Mouse (Mus musculus) T-helper 17 cell (primary cell): Measurements from ENCODE around the gene Ccdc180.

Source experiments
- in situ Hi-C, 2 experiments: fragments of 300-600 bp; cut with MboI, MseI; formaldehyde crosslinking; loops; 1 replicate in 1 of 2; 2 replicates in 1 of 2; pipeline ENCODE4 v1.15.1; 2025; ENCODE audit warnings: high pct_unique_total_duplicates in 2 of 2

The Ccdc180 gene

GRCm38 (mm10) chr4:45909924-45910323, 19.8 kb downstream of the Ccdc180 start:
- in situ Hi-C loops, result no loop called here

GRCm38 (mm10) chr4:45911256-45911655, 21.2 kb downstream of the Ccdc180 start:
- in situ Hi-C loops, result no loop called here

DNA sequence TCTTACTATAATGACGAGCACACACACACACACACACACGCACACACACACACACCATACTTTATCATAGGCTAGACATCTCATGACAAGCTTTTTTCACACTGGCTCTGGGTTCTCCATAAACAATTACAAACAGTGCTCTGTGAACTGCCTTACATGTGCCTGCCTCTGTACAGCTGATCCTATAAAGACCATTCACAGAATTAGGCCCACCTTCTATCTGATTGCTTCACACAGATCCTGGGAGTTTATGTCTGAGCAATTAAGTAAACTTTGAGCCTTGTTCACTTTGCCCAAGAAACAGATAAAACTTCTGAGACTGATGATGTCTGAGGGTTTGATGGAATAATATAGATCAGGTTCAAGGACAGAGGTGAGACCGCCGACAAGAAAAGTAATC, 21.8 kb downstream of the Ccdc180 start:
- in situ Hi-C loops, result no loop called here

GRCm38 (mm10) chr4:45917091-45917490, 27.0 kb downstream of the Ccdc180 start:
- in situ Hi-C loops, result no loop called here

DNA sequence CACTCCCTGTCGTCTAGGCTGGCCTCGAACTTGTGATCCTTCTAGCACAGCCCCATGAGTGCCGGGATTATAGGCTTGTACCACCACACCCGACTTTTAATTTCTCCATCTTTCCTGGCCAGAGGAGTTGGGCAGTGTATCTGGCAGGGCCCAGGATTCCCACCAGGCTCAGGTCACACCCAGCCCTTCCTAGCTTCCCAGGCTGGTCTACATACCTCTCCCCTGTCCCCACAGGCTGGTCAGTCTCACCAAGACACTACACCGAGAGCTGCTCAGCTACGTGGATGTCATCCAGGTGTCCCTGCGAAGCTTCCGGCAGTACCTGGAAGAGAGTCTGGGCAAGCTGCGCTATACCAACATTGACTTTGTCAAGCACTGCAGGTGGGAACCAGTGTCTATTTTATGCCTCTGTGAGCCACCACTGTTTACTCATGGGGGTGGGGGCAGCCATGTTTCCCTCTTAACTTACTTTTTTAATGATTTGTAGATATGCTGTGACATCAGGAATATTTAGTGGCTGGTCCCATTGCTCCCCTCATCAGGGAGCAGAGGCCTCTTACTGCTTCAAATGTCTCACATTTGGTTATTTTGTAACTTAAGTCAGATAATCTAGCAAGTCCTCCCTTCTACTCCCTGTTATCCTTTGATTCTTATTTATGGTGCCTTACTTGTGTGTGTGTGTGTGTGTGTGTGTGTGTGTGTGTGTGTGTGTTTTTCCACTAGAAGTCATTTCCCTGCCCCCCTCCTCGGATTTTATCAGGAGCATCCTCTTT, 31.7 kb downstream of the Ccdc180 start:
- in situ Hi-C loops, result no loop called here

- in situ Hi-C loops, result no loop called here
Measured at GRCm38 (mm10) chr4:45924011-45924410, 33.9 kb downstream of the Ccdc180 start.

GRCm38 (mm10) chr4:45928561-45928960, 38.5 kb downstream of the Ccdc180 start:
- in situ Hi-C loops, result no loop called here

DNA sequence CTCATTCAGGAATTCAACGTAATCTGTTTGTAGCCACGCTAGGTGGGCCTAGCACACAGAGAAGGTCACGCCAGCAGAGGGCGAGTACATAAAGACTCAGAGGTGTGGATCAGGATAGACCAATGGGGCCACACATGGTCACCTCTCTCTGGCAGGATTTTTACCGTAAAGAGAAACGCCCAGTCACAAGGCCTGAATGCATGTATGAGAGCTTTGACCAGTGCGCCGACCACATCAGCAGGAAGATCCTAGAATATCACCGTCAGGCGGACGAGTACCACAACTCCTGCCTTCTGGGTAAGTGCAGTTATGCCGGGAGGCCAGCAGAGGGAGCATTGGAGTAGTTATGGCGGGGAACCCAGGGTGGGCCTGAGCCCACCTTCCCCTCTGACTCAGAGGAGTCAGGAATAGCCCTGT, 51.5 kb downstream of the Ccdc180 start:
- in situ Hi-C loops, result loop anchor here in 1 of 2 experiments (10.0 kb wide), 1 partner anchor 183 kb away; no protein-coding TSS in a partner anchor

DNA sequence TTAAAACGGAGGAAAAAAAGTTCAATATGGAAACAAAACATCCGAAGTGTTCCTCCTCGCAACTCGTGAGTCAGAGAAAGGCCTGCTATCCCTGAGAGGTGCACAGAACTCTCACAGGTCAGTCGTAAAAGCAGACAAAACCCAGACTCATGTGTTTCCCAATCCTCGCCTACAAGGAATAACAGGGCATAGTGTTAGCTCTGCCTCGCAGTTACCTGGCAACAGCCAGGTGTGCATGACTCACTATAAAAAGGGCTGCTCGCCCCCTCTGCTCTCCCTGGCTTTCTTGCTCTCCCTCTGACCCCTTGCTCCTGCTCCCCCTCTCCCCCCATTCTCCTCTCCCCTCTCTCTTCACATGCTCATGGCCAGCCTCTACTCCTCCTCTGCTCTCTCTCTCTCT, 57.6 kb downstream of the Ccdc180 start:
- in situ Hi-C loops, result loop anchor here in 1 of 2 experiments (10.0 kb wide), 1 partner anchor 177 kb away; no protein-coding TSS in a partner anchor

DNA sequence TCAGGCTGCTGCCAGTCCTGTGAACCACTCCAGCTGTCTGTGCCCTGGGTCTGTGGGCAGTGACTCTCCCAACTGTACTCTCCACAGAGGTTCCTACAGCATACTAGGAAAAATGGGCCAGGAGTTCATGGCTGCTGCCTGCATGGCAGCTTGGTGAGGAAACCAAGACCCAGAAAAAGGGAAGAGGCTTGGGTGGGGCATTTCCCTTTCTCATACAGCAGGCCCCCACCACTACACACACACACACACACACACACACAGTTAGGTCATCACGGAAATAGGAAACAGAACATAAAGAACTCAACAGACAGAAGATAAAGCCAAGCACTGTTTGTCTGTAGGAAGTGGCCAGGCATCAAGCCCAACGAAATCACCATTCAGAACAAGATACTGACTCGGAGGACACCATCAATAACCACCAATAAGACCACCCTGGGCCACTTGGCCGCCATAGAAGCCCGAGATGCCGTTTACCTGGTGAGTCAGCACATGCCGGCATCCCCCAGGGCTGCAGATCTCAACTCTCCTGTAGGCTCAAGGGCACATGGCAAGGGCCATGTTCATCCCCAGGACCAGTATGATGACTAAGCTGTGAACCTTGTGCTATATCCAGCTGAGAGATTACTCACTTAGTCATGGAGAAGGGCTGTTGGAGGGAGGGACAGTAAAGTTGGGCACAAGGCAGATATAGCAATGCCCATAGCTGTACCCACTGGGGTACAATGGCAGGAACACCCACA, 59.2 kb downstream of the Ccdc180 start:
- in situ Hi-C loops, result loop anchor here in 1 of 2 experiments (10.0 kb wide), 1 partner anchor 176 kb away; no protein-coding TSS in a partner anchor

GRCm38 (mm10) chr4:45951830-45952229, 61.7 kb downstream of the Ccdc180 start:
- in situ Hi-C loops, result no loop called here

- in situ Hi-C loops, result no loop called here
Measured at GRCm38 (mm10) chr4:45953025-45953919, 63.2 kb downstream of the Ccdc180 start.

DNA sequence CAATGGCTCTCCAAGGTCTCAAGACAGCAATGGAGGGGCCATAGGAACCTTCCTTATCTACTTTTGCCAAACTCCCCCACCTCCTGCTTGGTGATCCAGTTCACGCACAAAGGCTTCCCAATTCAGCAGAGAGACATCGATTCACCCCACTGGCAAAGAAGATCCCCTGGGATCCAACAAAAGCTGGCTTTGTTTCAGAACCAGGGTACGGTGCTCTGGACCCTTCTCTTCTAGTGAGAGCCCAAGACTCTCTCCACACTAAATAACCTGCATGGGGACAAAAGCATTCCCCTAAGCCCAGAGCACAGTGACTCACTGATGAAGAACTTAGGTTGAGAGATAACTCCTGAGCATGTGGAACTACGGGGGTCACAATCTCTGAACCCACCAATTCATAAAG, 65.1 kb downstream of the Ccdc180 start:
- in situ Hi-C loops, result no loop called here

DNA sequence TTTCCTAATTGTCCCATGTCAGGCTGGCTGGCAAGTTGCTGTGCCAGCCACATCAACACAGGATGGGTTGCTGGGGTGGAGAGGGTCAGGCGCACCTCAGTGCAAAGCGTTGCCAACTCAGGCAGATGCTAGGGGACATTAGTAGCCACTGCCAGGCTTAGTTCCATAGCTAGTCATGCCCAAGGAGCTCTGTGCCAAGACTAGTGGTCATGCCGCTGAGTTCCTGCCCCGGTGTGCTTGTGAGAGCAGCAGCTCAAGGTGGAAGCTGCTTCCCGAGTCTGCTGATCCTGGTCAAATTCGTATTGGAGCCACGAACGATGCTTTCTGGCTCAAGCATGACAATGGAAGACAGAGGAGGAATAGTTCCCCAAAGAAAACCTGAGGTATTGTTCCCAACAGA, 66.0 kb downstream of the Ccdc180 start:
- in situ Hi-C loops, result no loop called here

- in situ Hi-C loops, result no loop called here
Measured at GRCm38 (mm10) chr4:45956706-45957105, 66.6 kb downstream of the Ccdc180 start.

DNA sequence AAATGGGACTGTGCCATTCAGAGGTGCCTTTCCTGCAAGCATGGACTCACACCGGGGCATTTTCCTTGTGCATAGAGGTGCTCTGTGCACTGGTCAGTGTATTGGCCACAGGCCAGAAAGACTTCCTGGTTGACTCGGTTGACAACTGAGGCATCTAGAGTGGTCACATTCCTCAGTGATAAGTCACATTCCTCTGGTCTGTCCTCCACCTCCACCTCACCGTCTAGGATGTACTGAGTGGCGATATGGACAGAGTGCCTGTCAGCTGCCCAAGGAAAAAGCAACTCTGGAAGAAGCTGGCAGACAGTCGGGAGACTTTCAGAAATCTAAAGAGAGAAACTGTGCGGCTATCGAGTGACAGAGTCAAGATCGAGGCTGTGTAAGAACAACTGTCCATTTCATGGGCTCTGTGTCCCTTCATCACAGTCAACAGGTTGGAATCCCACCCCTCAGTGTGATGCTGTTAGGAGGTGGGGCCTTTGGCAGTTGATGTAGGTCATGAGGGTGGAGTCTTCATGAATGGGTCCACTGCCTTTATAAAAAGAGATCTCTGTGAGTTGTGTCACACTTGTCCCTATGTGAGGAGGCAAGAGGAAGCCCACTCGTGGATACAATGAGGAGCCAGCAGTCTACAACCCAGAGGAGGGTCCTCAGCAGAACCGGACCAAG, 74.8 kb downstream of the Ccdc180 start, which contains the start of gene Tdrd7:
Gene Tdrd7, plus strand, starts transcription at position 564 of the 669 bp plus-strand sequence.
- in situ Hi-C loops, result no loop called here

DNA sequence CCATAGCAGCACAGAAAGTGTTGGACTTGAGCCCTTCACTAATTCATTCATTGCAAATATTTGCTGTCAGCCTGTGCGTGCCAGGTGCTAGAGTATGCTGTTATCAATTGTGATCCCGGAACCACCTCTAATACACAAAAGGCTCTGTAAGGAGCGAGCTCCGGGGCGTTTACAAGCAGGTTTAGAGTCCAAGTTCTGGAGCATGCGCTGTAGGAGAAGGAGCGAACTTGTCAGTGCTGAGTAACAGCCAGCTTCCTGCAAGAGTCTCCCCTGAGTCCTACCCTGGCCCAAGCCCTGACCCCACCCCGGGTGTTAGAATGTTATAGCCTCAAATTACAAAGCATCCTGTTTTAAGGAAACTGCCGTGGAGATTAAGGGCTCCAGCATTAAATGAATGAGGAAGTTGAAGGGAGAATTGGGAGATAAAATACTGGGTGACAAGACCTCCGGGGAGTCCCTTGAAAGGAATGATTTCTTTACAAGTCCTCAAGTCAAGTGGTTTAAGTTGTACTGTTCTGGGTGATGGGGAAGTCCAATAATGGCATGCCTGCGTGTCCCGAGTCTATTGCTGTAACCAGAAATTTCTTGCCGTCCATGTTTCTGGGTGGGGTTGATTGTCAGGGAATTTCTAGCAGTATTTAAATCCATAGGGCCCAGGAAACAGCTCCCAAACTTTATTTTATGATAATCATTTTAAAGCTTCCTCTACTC, 75.8 kb downstream of the Ccdc180 start:
- in situ Hi-C loops, result no loop called here

DNA sequence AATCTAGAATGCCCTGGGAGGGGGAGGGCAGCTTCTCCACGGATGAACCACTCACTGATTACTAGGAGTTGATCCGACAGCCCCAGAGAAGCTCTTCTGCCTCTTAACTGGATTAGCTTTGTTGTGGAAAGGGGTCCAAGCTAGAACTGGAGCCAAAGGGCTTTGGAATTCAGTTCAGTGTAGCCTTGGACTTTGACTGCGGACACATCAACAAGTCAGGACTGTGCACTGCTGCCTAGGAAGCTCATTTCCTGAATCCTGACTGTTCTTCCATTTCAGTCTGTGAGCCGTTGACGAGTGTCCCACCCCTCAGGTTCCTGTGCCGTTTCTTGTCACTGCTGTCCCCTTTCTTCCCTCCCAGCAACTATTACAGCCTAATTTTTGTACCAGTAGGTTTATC, 76.6 kb downstream of the Ccdc180 start:
- in situ Hi-C loops, result no loop called here

DNA sequence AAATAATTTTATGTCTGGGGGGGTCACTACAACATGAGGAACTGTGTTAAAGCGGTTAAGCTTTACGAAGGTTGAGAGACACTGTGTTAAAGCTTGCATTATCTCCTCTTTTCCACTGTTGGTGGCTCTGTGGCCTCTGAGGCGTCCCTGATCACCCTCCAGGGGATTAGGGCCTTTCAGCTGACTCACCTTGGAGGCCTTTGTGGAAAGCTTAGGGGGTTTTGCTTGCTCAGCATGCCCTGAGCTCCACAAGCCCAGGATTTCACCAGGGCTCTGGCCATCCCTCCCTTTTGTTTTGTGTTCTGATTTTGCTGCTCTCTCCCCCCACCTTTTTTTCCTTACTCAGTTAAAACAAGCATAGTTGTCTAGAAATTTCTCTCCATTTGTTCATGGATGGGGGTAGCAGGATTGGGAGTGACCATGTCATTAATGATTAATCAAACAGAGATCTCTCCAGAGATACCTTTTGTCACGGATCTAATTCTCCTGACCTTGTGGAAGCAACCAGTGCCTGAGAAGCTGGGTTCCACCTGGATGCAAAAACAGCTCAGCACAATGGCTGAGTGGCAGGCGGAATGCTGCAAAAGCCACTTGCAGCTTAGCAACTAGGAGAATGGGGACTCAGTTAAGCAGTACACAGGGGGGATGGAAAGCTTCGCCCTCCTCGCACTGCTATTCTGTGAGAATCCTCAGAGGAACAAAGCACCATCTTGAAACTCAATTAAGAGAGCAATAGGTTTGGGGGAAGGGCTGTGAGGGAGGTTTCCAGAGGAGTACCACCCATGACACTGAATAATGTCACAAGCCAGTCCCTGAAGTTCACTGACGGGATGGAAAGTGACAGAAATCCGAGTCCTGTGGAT, 77.6 kb downstream of the Ccdc180 start:
- in situ Hi-C loops, result no loop called here
